Mouse (Mus musculus) kidney, adult 18-20 months (tissue): ENCODE results near the gene Olfm1.
A peak's percentile ranks its signal among the peaks of the same experiment; 100 is the strongest.

Source experiments
- DNase-seq: peaks from one replicate; pipeline ENCODE4 v3.0.0; 2021

Olfm1 gene

GRCm38 (mm10) chr2:28236447-28236846 lies 43.7 kb downstream of the Olfm1 start:
- DNase-seq = no peak

- no peak for DNase-seq
These were observed 46.8 kb downstream of the Olfm1 start for GRCm38 (mm10) chr2:28239616-28240015.

- DNase-seq = no peak
These were observed 48.1 kb downstream of the Olfm1 start for GRCm38 (mm10) chr2:28240920-28241319.

- no peak for DNase-seq
These were observed 48.9 kb downstream of the Olfm1 start for GRCm38 (mm10) chr2:28241520-28242221.

- no peak for DNase-seq
These were observed 49.4 kb downstream of the Olfm1 start for GRCm38 (mm10) chr2:28242222-28242543.

GRCm38 (mm10) chr2:28244667-28245395 lies 52.0 kb downstream of the Olfm1 start:
- DNase-seq = no peak

- no peak for DNase-seq
These were observed 53.4 kb downstream of the Olfm1 start for GRCm38 (mm10) chr2:28246110-28246653.

GRCm38 (mm10) chr2:28247098-28247497 lies 54.3 kb downstream of the Olfm1 start:
- no peak for DNase-seq

- DNase-seq = no peak
These were observed 59.8 kb downstream of the Olfm1 start for GRCm38 (mm10) chr2:28252554-28252953.

- DNase-seq = no peak
These were observed 63.2 kb downstream of the Olfm1 start for GRCm38 (mm10) chr2:28256029-28256428.

GRCm38 (mm10) chr2:28261438-28261837 lies 68.6 kb downstream of the Olfm1 start:
- no peak for DNase-seq

GRCm38 (mm10) chr2:28267776-28268275 lies 75.0 kb downstream of the Olfm1 start:
- no peak for DNase-seq

GRCm38 (mm10) chr2:28270561-28270960 lies 77.8 kb downstream of the Olfm1 start:
- no peak for DNase-seq

- DNase-seq = no peak
These were observed 79.6 kb downstream of the Olfm1 start for GRCm38 (mm10) chr2:28272218-28272965.

GRCm38 (mm10) chr2:28274006-28274405 lies 81.2 kb downstream of the Olfm1 start:
- DNase-seq = no peak

GRCm38 (mm10) chr2:28275345-28275744 lies 82.6 kb downstream of the Olfm1 start:
- no peak for DNase-seq

- DNase-seq = peak; percentile 46
These were observed 85.4 kb downstream of the Olfm1 start for GRCm38 (mm10) chr2:28278150-28278549.

GRCm38 (mm10) chr2:28278853-28279252 lies 86.1 kb downstream of the Olfm1 start:
- DNase-seq = no peak
